Mouse (Mus musculus) MN1 (cell line): ENCODE results near the gene Zfp329.
"Not testable (repeated sequence)": the region's sequence is repeated elsewhere in the genome, so short reads cannot be mapped to it uniquely, and the experiment has no call there.

Source experiments
- DNase-seq: peaks from one replicate; pipeline ENCODE4 v3.0.0-alpha.2; 2016; ENCODE audit warnings: low spot score

The Zfp329 gene

GRCm38 (mm10) chr7:12818521-12819295 lies at the start of gene Zfp329:
Gene Zfp329 (minus strand): TSS chr7:12818858.
- DNase-seq, result peak; percentile 92

DNA sequence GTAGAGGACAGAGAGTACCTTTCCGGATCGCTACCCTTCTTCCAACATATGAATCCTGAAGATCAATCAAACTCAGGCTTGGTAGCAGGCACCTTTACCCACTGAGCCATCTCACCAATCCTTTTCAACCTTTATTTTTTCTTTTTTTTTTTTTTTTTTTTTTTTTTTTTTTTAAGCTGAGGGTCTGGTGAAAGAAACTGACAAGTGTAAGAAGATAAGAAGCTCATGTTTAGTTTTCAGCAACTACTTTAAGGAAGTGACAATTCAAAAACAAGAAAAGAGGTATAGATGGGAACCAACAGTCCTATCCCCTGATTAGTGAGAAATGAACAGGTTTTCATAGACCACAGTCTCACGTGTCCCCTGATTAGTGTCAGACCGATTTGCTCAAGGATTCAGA lies 17.1 kb upstream of the Zfp329 start:
- DNase-seq, result no peak

DNA sequence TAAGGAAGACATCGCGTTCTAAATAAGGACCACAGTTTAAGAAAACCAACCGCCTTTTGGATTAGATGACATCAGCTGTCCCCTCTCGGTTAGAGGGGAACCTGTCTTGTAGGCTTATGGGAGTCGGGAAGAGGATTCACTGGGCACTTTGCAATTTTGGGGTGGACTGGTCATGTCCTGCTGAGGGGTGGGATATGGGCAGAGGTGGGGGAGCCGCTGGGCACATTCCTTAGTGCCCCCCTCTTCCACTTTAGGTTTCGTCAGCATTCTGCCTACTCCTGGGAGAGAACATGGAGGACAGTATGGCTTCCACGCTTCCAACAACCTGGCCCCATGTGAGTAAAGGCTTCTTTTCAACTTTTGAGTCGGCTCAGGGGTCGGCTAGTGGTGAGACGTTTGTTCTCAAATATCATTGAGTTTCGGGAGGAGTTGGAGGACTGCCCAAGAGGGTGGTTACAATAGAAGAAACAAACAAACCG lies 16.6 kb upstream of the Zfp329 start:
- DNase-seq, result peak; percentile 8

DNA sequence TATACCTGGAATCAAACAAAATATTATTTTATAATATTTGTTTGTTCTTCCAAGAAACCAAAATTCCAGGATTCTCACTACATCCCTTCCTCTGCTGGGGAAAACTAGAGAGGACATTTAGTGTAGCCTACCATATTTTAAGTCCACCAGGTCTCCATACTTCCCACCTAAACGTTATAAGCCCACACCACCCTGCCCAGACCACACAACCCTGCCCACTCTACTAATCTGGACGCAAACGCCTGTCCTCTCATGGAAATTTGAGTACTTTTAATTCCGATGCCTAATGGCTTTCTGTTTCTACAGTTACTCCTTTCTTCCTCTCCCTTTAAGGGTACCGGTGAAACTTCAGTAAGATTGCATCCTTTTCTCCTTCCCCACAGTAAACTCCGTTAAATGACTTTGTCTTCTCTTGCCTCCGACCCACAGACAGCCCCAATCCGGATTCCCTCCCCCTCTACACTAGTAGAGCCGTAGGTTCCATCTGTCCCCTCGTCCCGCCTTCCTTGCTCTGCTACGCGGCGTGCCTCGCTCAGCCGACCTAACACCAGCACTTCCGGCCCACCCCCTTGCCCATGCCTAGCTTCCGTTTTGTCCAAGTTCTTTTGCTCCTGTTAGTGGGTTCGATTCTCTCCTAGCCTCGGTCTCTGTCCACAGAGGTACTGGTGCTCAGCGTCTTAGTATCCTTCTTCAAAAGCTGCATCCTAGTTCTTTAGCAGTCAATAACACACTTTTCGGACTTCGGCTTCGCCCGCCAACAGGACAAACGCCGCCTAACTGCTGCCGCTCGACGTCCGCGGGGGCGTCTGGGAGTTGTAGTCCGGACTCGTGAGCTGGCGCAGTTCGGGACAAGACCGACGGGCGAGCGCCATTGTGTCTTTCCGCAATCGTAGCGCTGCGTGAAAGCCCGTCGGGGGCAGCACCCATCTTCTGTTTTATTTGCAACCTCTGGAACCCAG lies 15.8 kb upstream of the Zfp329 start, which contains the start of gene Zfp110:
Zfp110 (plus strand) TSS at position 600 of the 959 bp plus-strand sequence.
- DNase-seq, result peak; percentile 74

GRCm38 (mm10) chr7:12815566-12815965 lies 3.1 kb downstream of the Zfp329 start:
- DNase-seq, result no peak

DNA sequence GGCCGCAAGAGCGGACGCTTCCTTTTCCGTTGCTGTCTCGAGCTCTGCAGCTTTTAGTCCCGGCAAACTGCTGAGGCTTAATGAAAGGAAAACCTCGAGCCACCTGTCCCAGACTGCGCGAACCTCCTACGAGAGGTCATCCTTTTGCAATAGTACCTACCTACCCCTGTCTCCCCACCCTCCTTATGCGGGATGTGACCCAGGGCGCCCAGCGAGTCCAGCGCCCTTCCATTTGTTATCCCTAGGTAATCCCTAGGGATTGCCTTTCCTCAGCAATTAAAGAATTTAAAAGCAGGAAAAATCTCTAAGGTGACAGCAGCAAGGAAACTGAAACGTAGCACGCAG lies 15.0 kb downstream of the Zfp329 start:
- DNase-seq, result no peak

DNA sequence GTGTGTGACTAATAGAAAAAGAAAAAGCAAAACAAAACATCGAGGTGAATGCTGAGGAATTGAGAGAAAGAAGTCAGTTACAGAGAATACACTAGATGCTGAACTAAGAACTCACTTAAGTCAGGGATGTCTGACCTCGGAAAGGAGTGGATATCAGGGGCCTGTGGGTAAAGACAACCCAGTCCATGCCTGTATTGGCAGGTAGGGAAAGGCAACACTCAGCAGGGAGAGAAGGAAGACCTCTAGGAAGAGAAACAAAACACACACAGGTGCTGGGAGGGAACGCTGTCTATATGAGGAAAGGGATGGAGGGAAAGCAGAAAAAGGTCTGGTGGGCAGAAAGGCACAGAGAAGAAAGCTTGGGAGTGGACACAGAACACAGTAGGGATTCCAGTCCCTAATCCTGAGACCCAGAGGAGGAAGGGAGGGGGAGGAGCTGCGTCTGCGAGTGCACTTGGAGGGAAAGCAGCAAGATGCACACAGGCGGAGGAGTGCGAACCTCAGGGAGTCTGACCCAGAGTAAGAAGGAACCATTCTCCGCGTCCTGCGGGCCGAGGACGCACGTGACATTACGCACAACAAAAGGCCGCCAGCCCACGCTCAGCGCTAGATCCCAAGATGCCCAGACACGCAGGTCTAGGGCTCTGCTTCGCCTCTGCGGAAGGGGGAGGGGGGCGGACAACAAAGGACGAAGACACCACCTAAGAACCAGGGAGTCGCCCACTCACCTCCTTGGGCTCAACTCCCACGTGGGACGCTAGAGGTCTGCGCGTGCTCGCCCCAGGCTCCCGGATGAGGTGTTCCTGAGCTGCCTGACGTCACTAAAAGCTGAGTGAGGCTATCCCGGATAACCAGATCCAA lies 15.6 kb downstream of the Zfp329 start, which contains the start of gene Zscan18:
Zscan18 (minus strand) TSS at position 770 of the 861 bp plus-strand sequence.
- DNase-seq, result no peak

DNA sequence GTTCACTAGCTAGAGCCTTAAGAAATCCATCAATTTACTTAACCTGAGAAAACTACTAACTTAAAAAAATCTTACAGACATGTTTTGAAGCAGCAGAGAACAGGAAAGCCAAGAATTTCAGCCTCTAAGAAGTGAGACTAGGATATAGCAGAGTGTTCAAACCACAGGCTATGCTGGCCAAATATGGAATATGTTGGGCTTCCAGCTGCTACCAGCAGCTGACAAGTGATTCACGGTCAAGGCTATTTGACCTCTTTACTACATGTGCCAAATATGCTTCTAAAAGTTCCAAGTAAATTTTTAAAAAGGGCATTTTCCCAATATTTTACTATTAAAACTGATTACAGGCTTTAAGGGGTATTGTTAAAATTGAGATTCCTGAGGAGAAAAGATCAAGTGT lies 19.1 kb downstream of the Zfp329 start:
- DNase-seq, result no peak

DNA sequence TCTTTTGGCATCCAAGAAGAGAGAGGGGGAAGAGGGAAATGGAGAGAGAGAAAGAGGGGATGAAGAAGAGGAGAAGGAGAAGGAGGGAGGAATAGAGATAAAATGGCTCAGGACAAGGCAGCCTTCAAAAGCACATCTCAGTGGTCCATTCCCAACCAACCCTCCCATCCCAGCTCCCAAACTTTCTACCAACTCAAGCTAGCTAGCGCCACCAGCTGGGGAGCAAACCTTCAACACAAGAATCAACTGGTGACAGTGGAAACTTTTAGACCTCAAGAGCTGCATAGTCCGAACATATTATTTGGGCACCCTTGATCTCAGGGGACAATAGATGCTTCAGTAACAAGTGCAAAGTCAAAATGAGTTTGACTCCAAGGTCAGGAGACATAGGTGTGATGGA lies 20.7 kb downstream of the Zfp329 start:
- DNase-seq, result no peak

DNA sequence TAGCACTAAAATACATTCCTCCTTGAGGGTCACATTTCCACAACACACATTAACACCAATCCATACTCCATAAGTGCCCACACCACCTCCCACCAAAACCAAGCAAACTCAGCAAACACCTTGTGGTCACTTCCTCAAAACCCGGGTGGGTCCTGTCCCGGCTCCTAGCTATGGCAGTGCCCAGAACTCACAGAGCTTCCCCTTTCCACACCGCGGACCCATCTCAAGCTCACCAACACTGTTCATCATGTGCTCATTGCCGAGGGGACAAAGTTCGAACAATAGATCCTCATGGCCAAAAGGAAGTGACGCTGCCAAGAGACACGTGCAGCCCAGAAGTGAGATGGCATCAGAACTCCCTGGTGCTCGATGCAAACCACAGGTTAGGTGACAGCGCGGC lies 26.0 kb downstream of the Zfp329 start:
- not testable (repeated sequence) for DNase-seq

GRCm38 (mm10) chr7:12788025-12788424 lies 30.6 kb downstream of the Zfp329 start:
- no peak for DNase-seq

GRCm38 (mm10) chr7:12787333-12787732 lies 31.3 kb downstream of the Zfp329 start:
- no peak for DNase-seq

GRCm38 (mm10) chr7:12780151-12780830 lies 38.4 kb downstream of the Zfp329 start:
- DNase-seq, result peak; percentile 83

DNA sequence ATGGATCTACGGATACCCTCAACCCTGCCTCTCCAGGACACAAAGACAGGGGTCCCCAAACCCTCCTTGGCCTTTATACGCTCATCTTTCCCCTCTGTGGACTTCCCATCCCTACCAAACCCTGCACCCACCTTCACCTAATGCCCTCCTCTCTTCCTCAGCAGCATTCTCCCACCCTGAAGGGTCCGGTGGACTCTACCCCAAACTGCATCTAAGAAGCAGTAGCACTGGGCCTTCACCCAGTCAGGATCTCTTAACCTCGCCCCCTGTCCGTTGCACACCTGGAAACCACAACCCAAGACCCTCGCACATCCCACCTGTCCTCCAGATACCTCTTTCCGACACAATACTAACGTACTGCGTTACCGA lies 38.9 kb downstream of the Zfp329 start:
- DNase-seq, result no peak

DNA sequence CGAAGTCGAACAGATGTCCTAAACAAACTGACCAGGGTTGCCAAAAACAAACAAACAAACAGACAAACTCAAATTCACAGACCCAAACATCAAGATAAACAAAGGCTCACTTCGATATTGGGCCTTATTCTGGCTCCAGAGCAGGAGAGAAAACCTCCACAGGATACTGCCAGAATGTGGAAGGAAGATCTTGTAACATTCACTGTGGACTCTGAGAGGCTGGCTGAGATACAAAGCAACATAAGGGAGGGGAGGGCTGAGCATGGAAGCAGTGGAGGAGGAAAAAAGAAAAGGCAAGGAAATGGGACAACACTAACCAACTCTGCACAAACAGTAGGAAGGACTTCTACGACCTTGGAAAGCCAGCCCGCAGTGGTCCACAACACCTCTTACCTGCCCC lies 39.5 kb downstream of the Zfp329 start:
- no peak for DNase-seq

GRCm38 (mm10) chr7:12774606-12775005 lies 44.1 kb downstream of the Zfp329 start:
- DNase-seq, result no peak

DNA sequence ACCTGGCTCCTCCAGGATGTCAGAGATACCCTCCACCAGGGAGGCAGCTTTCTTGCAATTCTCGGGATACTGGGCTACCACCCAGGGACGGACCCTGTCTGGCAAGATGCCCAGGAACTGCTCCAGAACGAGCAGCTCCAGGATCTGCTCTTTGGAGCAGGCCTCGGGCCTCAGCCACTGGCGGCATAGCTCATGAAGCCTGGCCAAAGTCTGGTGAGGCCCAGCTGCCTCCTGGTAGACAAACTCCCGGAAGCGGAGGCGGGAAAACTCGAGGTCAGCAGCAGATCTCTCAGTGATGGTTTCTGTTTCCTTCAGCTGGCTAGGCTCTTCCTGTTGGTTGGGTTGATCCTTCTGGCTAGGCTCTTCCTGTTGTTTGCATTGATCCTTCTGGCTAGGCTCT lies 44.5 kb downstream of the Zfp329 start:
- DNase-seq, result no peak
